Mouse (Mus musculus): Measurements from ENCODE around the gene Eef1akmt4. TPM values are rescaled to one million over a fixed set of nuclear protein-coding genes. Genes with fewer than 3 reads are reported as not detected.

Eef1akmt4 gene
- polyA plus RNA-seq, 1 experiment from 2014 or later, result 34.4 TPM

GRCm38 (mm10) chr16:20595737-20596136 lies 15.7 kb upstream of the Eef1akmt4 start:
- Histone ChIP-seq H3K27me3 (ENCODE audit: control insufficient read depth, insufficient read depth, low read length) (peaks cover 26% of the 10 kb centered on the region), H3K27ac (ENCODE audit: low read depth, low read length) (no peak overlapping the region), H3K9ac (ENCODE audit: low read length) (no peak overlapping the region), H3K4me3 (ENCODE audit: low read depth, low read length) (no peak overlapping the region), H3K4me1 (ENCODE audit: control insufficient read depth, insufficient read depth, low read length) (0 out of 2 replicates have a peak, but pooled peaks cover under 1% of the 10 kb centered on the region), H3K9me3 (ENCODE audit: control insufficient read depth, low read length) (no peaks in the 10 kb centered on the region), H3K4me2 (ENCODE audit: low read depth) (no peak overlapping the region), H3K36me3 (ENCODE audit: control insufficient read depth, insufficient read depth, low read length) (no peaks in the 10 kb centered on the region)
- WGBS, result 86% methylated on average over 4 of the region's 4 CpGs
- ATAC-seq (ENCODE audit: insufficient read depth, low FRiP score, low TSS enrichment) (no peak), DNase-seq (ENCODE audit: low spot score) (no peak)

- ATAC-seq (ENCODE audit: insufficient read depth, low FRiP score, low TSS enrichment) (no peak), DNase-seq (ENCODE audit: low spot score) (no peak)
- H3K4me1 ChIP-seq (ENCODE audit: control insufficient read depth, insufficient read depth, low read length), result no peaks in the 10 kb centered on the region
- H3K36me3 ChIP-seq (ENCODE audit: control insufficient read depth, insufficient read depth, low read length), result no peaks in the 10 kb centered on the region
- 63% methylated on average over 7 of the region's 7 CpGs for WGBS
- peaks cover 15% of the 10 kb centered on the region for H3K27me3 ChIP-seq (ENCODE audit: control insufficient read depth, insufficient read depth, low read length)
- H3K27ac ChIP-seq (ENCODE audit: low read depth, low read length), result no peak overlapping the region
- H3K9ac ChIP-seq (ENCODE audit: low read length), result no peak overlapping the region
- H3K9me3 ChIP-seq (ENCODE audit: control insufficient read depth, low read length), result no peaks in the 10 kb centered on the region
- no peak overlapping the region for H3K4me2 ChIP-seq (ENCODE audit: low read depth)
- H3K4me3 ChIP-seq (ENCODE audit: low read depth, low read length), result no peak overlapping the region
These were observed 14.5 kb upstream of the Eef1akmt4 start for GRCm38 (mm10) chr16:20596687-20597441.

- ATAC-seq (ENCODE audit: insufficient read depth, low FRiP score, low TSS enrichment), result no peak
- H3K9ac ChIP-seq (ENCODE audit: low read length), result no peak overlapping the region; the same call in 1 of the 2 replicates
- H3K27me3 ChIP-seq (ENCODE audit: control insufficient read depth, insufficient read depth, low read length), result no peaks in the 10 kb centered on the region
- H3K36me3 ChIP-seq (ENCODE audit: control insufficient read depth, insufficient read depth, low read length), result peaks cover 6% of the 10 kb centered on the region; the same call in 1 of the 2 replicates
- no peak overlapping the region for H3K4me3 ChIP-seq (ENCODE audit: low read depth, low read length)
- no peaks in the 10 kb centered on the region for H3K4me1 ChIP-seq (ENCODE audit: control insufficient read depth, insufficient read depth, low read length)
- H3K4me2 ChIP-seq (ENCODE audit: low read depth), result no peak overlapping the region
- no peak overlapping the region for H3K27ac ChIP-seq (ENCODE audit: low read depth, low read length)
- 83% methylated on average over 5 of the region's 5 CpGs for WGBS
- H3K9me3 ChIP-seq (ENCODE audit: control insufficient read depth, low read length), result no peaks in the 10 kb centered on the region
- DNase-seq (ENCODE audit: low spot score), result no peak
These were observed 10.9 kb upstream of the Eef1akmt4 start for GRCm38 (mm10) chr16:20600511-20600910.

GRCm38 (mm10) chr16:20604705-20605104 lies 6.7 kb upstream of the Eef1akmt4 start:
- Histone ChIP-seq H3K4me3 (ENCODE audit: low read depth, low read length) (no peak overlapping the region), H3K9ac (ENCODE audit: low read length) (no peak overlapping the region), H3K9me3 (ENCODE audit: control insufficient read depth, low read length) (no peaks in the 10 kb centered on the region), H3K27ac (ENCODE audit: low read depth, low read length) (no peak overlapping the region), H3K4me2 (ENCODE audit: low read depth) (no peak overlapping the region), H3K27me3 (ENCODE audit: control insufficient read depth, insufficient read depth, low read length) (no peaks in the 10 kb centered on the region), H3K36me3 (ENCODE audit: control insufficient read depth, insufficient read depth, low read length) (peaks cover 18% of the 10 kb centered on the region), H3K4me1 (ENCODE audit: control insufficient read depth, insufficient read depth, low read length) (no peaks in the 10 kb centered on the region; the same call in 1 of the 2 replicates)
- no peak for ATAC-seq (ENCODE audit: insufficient read depth, low FRiP score, low TSS enrichment)
- WGBS, result 89% methylated on average over 9 of the region's 9 CpGs
- no peak for DNase-seq (ENCODE audit: low spot score)

- Histone ChIP-seq H3K9me3 (ENCODE audit: control insufficient read depth, low read length) (no peaks in the 10 kb centered on the region), H3K27ac (ENCODE audit: low read depth, low read length) (peak overlapping the region; percentile 78), H3K4me1 (ENCODE audit: control insufficient read depth, insufficient read depth, low read length) (no peaks in the 10 kb centered on the region; the same call in 1 of the 2 replicates), H3K36me3 (ENCODE audit: control insufficient read depth, insufficient read depth, low read length) (peaks cover 11% of the 10 kb centered on the region), H3K27me3 (ENCODE audit: control insufficient read depth, insufficient read depth, low read length) (no peaks in the 10 kb centered on the region), H3K9ac (ENCODE audit: low read length) (peak overlapping the region; percentile 96), H3K4me3 (ENCODE audit: low read depth, low read length) (peak overlapping the region; percentile 88), H3K4me2 (ENCODE audit: low read depth) (peak overlapping the region; percentile 74)
- under 1% methylated on average over 28 of the region's 28 CpGs for WGBS
- ATAC-seq (ENCODE audit: insufficient read depth, low FRiP score, low TSS enrichment) (peak; percentile 62), DNase-seq (ENCODE audit: low spot score) (peak; percentile 86)
These were observed 664 bp upstream of the Eef1akmt4 start for GRCm38 (mm10) chr16:20610501-20611356.

- WGBS, result 2% methylated on average over 62 of the region's 83 CpGs
- Histone ChIP-seq H3K4me2 (ENCODE audit: low read depth) (peak overlapping the region; percentile 99), H3K9me3 (ENCODE audit: control insufficient read depth, low read length) (no peaks in the 10 kb centered on the region), H3K36me3 (ENCODE audit: control insufficient read depth, insufficient read depth, low read length) (no peaks in the 10 kb centered on the region), H3K27ac (ENCODE audit: low read depth, low read length) (0 out of 2 replicates have a peak overlapping the region, but pooled peaks have one; percentile 49), H3K4me1 (ENCODE audit: control insufficient read depth, insufficient read depth, low read length) (peaks cover 11% of the 10 kb centered on the region), H3K4me3 (ENCODE audit: low read depth, low read length) (peak overlapping the region; percentile 77), H3K9ac (ENCODE audit: low read length) (peak overlapping the region; percentile 70), H3K27me3 (ENCODE audit: control insufficient read depth, insufficient read depth, low read length) (no peaks in the 10 kb centered on the region)
- ATAC-seq (ENCODE audit: insufficient read depth, low FRiP score, low TSS enrichment) (peak; percentile 24), DNase-seq (ENCODE audit: low spot score) (peak; percentile 61)
These were observed 8.4 kb downstream of the Eef1akmt4 start for GRCm38 (mm10) chr16:20619541-20620398.

GRCm38 (mm10) chr16:20620399-20620735 lies 9.0 kb downstream of the Eef1akmt4 start:
- ATAC-seq (ENCODE audit: insufficient read depth, low FRiP score, low TSS enrichment) (peak; percentile 4; the same call in 1 of the 2 replicates), DNase-seq (ENCODE audit: low spot score) (peak; percentile 47)
- WGBS, result under 1% methylated on average over 9 of the region's 9 CpGs
- H3K9ac ChIP-seq (ENCODE audit: low read length), result peak overlapping the region; percentile 70
- H3K9me3 ChIP-seq (ENCODE audit: control insufficient read depth, low read length), result no peaks in the 10 kb centered on the region
- peak overlapping the region; percentile 87 for H3K27ac ChIP-seq (ENCODE audit: low read depth, low read length)
- peaks cover 11% of the 10 kb centered on the region for H3K4me1 ChIP-seq (ENCODE audit: control insufficient read depth, insufficient read depth, low read length)
- H3K4me2 ChIP-seq (ENCODE audit: low read depth), result peak overlapping the region; percentile 99
- no peaks in the 10 kb centered on the region for H3K36me3 ChIP-seq (ENCODE audit: control insufficient read depth, insufficient read depth, low read length)
- H3K27me3 ChIP-seq (ENCODE audit: control insufficient read depth, insufficient read depth, low read length), result no peaks in the 10 kb centered on the region
- peak overlapping the region; percentile 77 for H3K4me3 ChIP-seq (ENCODE audit: low read depth, low read length)

- DNase-seq (ENCODE audit: low spot score) (peak; percentile 67), ATAC-seq (ENCODE audit: insufficient read depth, low FRiP score, low TSS enrichment) (peak; percentile 33; the same call in 1 of the 2 replicates)
- WGBS, result under 1% methylated on average over 32 of the region's 32 CpGs
- H3K4me3 ChIP-seq (ENCODE audit: low read depth, low read length), result peak overlapping the region; percentile 77
- H3K9ac ChIP-seq (ENCODE audit: low read length), result peak overlapping the region; percentile 70
- H3K36me3 ChIP-seq (ENCODE audit: control insufficient read depth, insufficient read depth, low read length), result no peaks in the 10 kb centered on the region
- no peaks in the 10 kb centered on the region for H3K9me3 ChIP-seq (ENCODE audit: control insufficient read depth, low read length)
- no peaks in the 10 kb centered on the region for H3K27me3 ChIP-seq (ENCODE audit: control insufficient read depth, insufficient read depth, low read length)
- peak overlapping the region; percentile 87 for H3K27ac ChIP-seq (ENCODE audit: low read depth, low read length)
- peak overlapping the region; percentile 99 for H3K4me2 ChIP-seq (ENCODE audit: low read depth)
- peaks cover 11% of the 10 kb centered on the region for H3K4me1 ChIP-seq (ENCODE audit: control insufficient read depth, insufficient read depth, low read length)
These were observed 9.4 kb downstream of the Eef1akmt4 start for GRCm38 (mm10) chr16:20620751-20621190.

All from neural tube, embryonic 11.5 days (tissue).